Mouse (Mus musculus) kidney, adult 11 months (tissue): ENCODE data around the gene Magi1.

Experiments
- DNase-seq: peaks from one replicate; pipeline ENCODE4 v3.0.0; 2022

Gene Magi1

DNA sequence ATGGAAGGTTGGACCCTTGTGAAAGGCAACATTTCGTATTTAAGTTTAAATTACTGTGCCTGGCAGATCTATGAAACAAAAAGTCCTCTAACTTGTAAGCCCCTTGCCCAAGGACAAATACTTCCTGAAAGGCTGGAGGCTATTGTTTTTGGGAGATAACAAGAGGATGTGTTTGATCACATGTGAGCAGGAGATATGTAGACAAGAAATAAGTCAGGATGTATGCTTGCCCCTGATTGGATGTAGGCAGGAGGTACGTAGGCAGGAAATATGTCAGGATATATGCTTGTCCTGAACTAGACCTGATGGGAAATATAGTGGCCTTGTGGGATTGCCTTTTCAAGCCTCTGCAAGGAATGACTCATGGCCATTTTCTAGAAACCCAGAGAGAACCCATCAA is 84.0 kb downstream of the Magi1 start:
- no peak for DNase-seq

DNA sequence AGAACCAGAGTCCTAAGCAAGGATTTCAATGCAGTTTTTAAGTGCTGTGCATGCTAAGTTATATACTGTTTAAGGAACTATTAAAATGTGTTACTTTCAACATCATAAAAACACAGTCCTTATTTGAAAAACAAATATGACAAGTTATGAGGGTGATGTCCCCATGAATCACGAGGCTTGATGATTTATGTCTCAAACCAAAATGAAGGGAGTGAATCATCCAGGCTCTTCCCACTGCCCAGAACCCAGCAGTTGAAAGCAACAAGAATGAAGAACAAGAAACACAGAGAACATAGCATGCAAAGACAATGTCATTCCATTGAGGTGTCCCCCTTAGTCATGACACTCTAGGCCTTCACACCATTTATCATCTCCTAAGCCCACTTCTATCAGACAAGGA is 85.9 kb downstream of the Magi1 start:
- DNase-seq, result no peak

GRCm38 (mm10) chr6:94195303-94195911 is 88.3 kb downstream of the Magi1 start:
- peak; percentile 50 for DNase-seq

- DNase-seq, result peak; percentile 51
These were observed 92.9 kb downstream of the Magi1 start for GRCm38 (mm10) chr6:94190830-94191229.

DNA sequence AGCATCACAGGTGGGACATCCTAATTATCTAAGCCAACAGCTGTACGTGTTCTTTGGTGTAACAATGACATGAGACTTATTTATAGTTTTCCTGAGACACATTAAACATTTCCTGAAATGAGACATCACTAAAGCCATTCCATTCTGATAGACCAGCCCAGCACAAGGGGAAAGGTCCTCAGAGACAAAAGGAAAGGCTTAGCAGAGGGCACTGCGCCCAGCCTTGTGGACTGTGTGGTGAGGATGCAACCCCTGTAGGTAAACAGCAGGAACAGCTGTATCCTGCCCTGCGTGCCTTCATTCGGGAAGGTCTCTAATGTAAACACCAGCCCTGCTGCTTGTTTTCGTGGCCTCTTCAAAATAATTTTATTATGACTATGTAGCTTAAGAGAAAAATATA is 94.3 kb downstream of the Magi1 start:
- no peak for DNase-seq

GRCm38 (mm10) chr6:94186628-94187319 is 96.9 kb downstream of the Magi1 start:
- DNase-seq, result no peak

GRCm38 (mm10) chr6:94184268-94184667 is 99.4 kb downstream of the Magi1 start:
- DNase-seq, result no peak

- DNase-seq, result no peak
These were observed 100.3 kb downstream of the Magi1 start for GRCm38 (mm10) chr6:94183354-94183851.

DNA sequence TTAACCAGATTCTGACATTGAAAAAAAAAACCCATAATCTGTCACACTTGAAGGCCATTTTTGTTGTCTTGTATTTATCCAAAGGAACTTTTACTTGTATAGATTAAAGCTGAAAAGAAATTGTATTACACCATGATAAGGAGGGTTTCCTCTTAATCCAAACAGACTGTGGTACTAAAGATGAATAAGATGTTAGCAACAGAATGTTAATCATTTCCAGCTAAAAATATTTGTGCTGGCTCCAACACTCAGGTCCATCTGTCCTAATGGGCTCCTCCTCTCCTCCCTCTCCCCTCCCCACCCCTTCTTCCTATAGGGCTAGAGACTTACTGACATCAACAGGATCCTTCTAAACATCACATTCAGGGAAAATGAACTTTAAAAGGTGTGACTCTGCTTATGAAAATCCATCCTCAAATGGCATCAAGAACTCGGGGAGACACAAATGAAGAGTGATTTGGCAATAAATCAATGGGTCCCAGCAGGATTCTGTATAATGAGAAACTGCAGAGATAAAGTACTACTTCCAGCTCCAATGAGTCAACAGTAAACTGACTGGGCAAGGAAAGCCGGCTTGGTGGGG is 102.0 kb downstream of the Magi1 start:
- DNase-seq, result no peak

GRCm38 (mm10) chr6:94180331-94181150 is 103.2 kb downstream of the Magi1 start:
- DNase-seq, result no peak

DNA sequence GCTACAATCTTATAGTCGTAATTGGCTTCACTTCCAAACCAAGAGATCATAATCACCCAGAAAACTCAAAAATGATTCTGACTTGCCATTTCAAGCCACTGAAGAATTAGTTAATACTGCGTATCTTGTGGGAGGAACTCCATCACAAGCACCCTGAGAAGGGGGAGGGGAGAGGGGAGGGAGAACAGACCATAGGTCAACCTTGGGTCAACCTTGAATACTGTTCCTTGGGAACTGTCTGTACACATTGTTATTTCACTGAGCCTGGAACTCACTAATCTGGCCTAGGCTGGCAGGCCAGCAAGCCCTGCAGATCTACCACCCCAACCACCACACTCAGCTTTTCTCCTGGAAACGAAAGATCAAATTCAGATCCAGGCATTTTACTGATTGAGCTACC is 106.2 kb downstream of the Magi1 start:
- DNase-seq, result no peak

GRCm38 (mm10) chr6:94176705-94177104 is 107.0 kb downstream of the Magi1 start:
- no peak for DNase-seq

DNA sequence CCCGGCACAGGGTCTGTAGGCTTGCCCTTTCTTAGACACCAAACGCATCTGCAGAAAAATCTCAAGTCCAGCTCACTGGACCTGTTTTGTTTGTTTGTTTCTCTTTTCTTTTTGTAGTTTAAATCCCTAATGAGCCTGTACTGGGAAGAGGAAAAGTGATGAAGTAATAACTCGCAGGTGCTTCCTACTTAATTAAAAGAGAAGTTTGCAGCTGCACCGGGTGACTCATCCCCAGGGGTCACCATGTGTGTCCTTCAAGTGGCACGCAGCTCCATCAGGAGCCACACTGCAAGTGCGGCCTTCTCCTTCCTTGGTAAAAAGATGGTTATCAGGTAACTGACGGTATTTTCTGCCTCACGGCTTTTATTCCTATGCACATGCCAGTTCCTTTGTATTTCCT is 112.5 kb downstream of the Magi1 start:
- DNase-seq, result no peak

DNA sequence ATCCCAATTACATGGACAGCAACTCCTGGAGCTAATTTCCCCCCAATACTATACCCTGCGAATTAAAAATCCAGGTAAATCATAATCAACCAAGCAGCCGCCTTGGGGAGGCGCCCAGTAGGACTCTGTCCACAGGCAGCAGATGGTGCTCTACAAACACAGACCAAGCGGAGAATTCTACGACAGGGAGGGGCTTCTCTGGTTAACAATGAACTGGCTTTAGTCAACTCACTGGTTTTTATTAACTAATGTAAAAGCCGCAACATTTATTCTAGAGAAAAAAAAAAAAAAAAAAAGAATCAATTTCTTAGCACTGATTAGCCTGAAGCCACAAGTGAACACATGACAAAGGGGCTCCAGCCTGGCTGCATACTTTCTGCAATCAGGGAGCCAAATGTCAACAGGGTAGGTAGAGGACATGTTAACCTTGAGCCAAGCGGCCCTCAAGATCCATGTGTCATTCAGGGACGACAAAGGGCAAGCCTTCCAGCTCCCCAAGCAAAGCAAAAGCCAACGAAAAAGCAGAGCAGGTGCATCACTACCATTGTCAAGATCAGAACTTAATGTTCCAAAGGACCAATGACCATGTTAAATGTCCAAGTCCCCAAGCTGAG is 114.0 kb downstream of the Magi1 start:
- DNase-seq, result peak; percentile 42

DNA sequence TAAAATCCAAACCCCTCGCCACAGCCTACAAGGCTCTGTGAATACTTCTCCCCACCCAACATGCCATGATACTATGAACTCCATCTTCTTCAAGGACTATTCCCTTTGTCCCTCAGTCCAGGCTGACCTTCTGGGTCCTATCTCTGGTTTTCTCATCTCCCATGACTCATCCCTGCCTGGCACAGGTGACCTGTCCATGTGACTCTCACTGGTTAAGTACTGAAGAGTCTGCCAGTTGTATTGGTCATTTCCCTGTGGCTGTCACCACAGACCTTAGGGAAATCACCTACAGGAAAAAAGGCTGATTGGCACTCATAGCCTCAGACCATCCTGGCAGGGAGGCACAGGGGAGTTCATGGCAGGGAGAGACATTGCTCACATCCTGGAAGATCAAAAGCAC is 117.8 kb downstream of the Magi1 start:
- DNase-seq, result no peak

DNA sequence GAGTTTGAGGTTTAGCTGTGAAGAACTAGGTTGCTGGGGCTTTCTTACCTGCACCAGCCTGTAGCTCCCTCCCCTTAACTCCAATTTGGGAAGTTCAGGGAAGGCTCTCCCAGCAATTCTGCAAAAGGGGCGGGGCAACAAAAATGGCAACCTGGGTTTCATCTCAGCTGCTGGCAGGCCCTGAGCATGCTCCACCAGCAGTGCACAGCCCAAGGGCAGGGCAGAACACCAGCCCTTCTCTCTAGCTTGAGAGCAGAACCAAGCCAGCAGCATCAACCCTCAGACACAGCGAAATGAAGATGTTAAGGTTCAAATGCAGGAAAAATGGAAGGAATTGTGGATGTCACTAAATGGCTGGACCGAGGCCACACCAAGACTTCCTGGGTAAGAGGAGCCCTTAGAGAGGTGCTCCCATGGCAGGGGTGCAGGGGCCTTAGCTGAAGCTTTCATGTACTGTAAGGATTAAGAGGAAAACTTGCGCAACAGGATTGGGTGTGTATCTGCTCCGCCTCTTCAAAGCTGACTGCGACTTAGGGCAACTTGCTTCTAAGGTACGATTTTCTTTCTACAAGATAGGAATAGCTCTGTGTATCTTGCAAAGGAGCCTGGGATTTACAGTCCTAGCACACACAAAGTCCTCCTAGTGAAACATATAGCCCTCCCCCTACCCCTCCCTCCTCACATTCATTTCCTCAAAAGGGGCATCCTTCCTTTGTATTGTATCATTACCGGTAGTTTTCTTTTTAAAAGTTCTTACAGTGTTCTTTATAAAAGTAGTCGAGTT is 118.8 kb downstream of the Magi1 start:
- DNase-seq, result no peak

- DNase-seq, result no peak
These were observed 120.3 kb downstream of the Magi1 start for GRCm38 (mm10) chr6:94163325-94163995.

DNA sequence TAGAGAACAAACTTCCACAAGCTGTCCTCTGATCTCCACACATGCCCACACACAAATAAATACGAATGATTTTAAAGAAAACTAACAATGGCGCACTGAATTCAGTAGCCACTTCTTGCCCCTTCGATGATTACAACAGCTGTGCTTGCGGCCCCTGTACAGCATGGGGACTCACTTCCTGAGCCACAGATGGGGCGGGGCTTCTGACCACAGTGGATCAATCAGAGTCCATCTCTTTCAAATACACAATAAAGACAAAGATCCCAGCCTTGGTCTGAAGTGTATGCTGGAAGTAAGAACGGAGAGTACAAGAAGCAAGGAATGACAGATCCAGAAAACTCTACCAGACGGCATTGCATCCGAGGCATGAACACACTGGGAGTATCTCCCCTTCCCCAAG is 120.8 kb downstream of the Magi1 start:
- DNase-seq, result no peak

GRCm38 (mm10) chr6:94159256-94159655 is 124.5 kb downstream of the Magi1 start:
- no peak for DNase-seq

- DNase-seq, result no peak
These were observed 125.4 kb downstream of the Magi1 start for GRCm38 (mm10) chr6:94158119-94158848.

DNA sequence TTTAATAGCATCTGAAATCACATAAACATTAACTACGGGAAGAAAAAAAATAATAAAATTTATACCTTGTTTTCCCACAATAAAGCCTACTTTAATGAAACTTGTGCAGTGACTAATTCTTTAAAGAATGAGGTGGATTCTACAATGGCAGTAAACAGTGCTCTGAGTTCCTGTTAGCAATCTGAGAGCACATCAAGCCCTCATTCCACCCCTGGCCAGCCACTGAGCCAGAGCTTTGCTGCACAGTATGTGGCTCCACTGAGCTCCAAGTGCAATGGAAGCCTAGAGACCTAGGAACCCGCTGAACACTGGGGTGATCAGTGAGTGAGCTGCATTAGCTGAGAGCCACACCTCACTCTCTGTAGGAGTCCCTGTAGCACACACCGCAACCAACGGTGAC is 127.7 kb downstream of the Magi1 start:
- DNase-seq, result no peak
